Mouse (Mus musculus) E14TG2a.4 (cell line): ENCODE data around the gene Lrsam1.
A peak's percentile ranks its signal among the peaks of the same experiment; 100 is the strongest.
"Not testable (repeated sequence)": the region's sequence is repeated elsewhere in the genome, so short reads cannot be mapped to it uniquely, and the experiment has no call there.

ENCODE experiments used
- H3K27me3 ChIP-seq: 2 replicates; pipeline ENCODE4 v1.6.1; 2014; ENCODE audit warnings: low read length, control low read depth; ENCODE audit not compliant: insufficient read depth
- H3K36me3 ChIP-seq: 2 replicates; pipeline ENCODE4 v1.6.1; 2014; ENCODE audit warnings: low read length, control low read depth; ENCODE audit not compliant: insufficient read depth
- H3K4me1 ChIP-seq: replicated peaks from 2 replicates; pipeline ENCODE4 v1.6.1; 2014; ENCODE audit warnings: low read depth, low read length, control low read depth
- H3K4me3 ChIP-seq: replicated peaks from 2 replicates; pipeline ENCODE4 v1.5.1; 2014; ENCODE audit warnings: mild to moderate bottlenecking, low read length
- H3K9me3 ChIP-seq: 2 replicates; pipeline ENCODE4 v1.6.1; 2014; ENCODE audit warnings: low read length, control low read depth
- CTCF ChIP-seq: conservative IDR thresholded peaks from 2 replicates; pipeline ENCODE4 v1.5.1; 2014; ENCODE audit warnings: low read length
- NANOG ChIP-seq: IDR thresholded peaks from 2 replicates; pipeline ENCODE4 v1.6.1; 2014; ENCODE audit warnings: borderline replicate concordance, low read length, mixed read lengths
- POU5F1 ChIP-seq: IDR thresholded peaks from 2 replicates; pipeline ENCODE4 v1.6.1; 2014; ENCODE audit warnings: low read length, borderline replicate concordance

The Lrsam1 gene

DNA sequence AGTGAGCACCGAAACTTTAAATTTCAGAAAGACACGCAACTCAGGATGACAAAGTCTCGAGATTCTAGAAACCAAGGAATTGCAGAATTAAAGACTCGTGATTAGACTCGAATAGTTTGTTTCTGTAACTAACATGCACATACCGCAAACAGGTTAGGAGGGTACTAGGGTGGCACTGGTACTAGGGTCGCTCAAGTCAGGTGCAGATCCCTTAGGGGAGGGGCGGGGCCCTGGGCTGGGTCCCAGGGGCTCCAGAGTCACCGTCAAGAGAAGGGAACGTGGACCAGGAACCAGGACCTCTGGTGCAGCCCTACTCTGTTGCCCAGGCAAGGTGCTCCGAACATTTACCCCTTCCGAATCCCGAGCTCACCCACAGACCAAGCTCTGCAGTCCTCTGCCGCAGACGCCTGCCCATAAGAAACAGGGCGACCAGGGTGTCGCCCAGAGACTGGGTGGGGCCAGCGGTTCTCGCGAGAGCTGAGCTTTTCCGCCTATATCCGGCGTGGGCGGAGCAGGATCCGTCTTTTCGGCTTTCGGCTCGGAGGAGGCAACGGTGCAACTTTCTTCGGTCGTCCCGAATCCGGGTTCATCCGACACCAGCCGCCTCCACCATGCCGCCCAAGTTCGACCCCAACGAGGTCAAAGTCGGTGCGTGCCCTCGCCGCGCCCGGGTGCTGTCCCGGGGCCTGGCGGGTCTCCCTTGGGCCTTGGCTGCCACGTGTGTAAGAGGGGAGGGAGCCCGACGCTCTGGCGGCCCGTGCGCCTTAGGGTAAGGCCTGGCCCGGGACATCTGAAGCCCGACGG lies at the start of gene Lrsam1, which contains the start of gene Rpl12:
Lrsam1 (minus strand) TSS at position 423 of the 804 bp plus-strand sequence.
Rpl12 (plus strand) TSS at position 368 of the 804 bp plus-strand sequence.
- no peaks in the 10 kb centered on the region for H3K27me3 ChIP-seq
- peaks cover 64% of the 10 kb centered on the region for H3K36me3 ChIP-seq
- TF ChIP-seq POU5F1: no peak
- peaks cover 54% of the 10 kb centered on the region for H3K4me1 ChIP-seq
- H3K9me3 ChIP-seq: no peaks in the 10 kb centered on the region
- H3K4me3 ChIP-seq: peak within 1 kb of the TSS; percentile 100

- H3K36me3 ChIP-seq: peaks cover 14% of the 10 kb centered on the region; the same call in 1 of the 2 replicates
- TF ChIP-seq CTCF: peak; percentile 37
- not testable (repeated sequence) for H3K4me3 ChIP-seq, H3K9me3 ChIP-seq, H3K27me3 ChIP-seq
- H3K4me1 ChIP-seq: peaks cover 15% of the 10 kb centered on the region
Measured at GRCm38 (mm10) chr2:33009055-33009454, 47.6 kb upstream of the Lrsam1 start.

DNA sequence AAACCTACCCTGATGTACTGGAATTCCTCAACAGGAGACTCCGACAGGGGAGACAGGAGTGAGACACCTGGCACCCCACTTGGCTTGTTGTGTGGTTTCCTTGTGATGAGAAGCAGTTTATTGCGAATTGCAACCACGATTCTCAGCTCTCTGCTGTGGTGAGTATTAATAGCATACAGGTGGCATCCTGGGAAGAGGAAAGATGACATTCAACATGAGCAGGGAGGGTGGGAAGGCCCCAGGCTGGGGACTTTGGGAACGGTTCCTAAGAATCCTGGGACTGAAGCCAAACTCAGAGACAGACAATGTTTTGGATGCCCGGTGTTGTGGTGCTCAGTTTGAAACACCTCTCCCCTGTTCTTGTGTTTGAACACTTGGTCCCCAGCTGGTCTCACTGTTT lies 43.6 kb upstream of the Lrsam1 start:
- H3K27me3 ChIP-seq: no peaks in the 10 kb centered on the region
- no peaks in the 10 kb centered on the region for H3K9me3 ChIP-seq
- H3K4me1 ChIP-seq: peaks cover 15% of the 10 kb centered on the region
- no peak for TF ChIP-seq NANOG
- no peak for TF ChIP-seq POU5F1
- no peak for TF ChIP-seq CTCF
- peaks cover 32% of the 10 kb centered on the region for H3K36me3 ChIP-seq
- H3K4me3 ChIP-seq: no peak overlapping the region

GRCm38 (mm10) chr2:33002144-33002543 lies 40.7 kb upstream of the Lrsam1 start:
- TF ChIP-seq POU5F1 (no peak), CTCF (no peak), NANOG (no peak)
- peaks cover 32% of the 10 kb centered on the region for H3K36me3 ChIP-seq
- H3K27me3 ChIP-seq: no peaks in the 10 kb centered on the region
- no peak overlapping the region for H3K4me3 ChIP-seq
- H3K4me1 ChIP-seq: peaks cover 9% of the 10 kb centered on the region
- H3K9me3 ChIP-seq: no peaks in the 10 kb centered on the region

GRCm38 (mm10) chr2:32999752-33000151 lies 38.3 kb upstream of the Lrsam1 start:
- Histone ChIP-seq H3K9me3 (no peaks in the 10 kb centered on the region), H3K4me1 (peaks cover 8% of the 10 kb centered on the region)

DNA sequence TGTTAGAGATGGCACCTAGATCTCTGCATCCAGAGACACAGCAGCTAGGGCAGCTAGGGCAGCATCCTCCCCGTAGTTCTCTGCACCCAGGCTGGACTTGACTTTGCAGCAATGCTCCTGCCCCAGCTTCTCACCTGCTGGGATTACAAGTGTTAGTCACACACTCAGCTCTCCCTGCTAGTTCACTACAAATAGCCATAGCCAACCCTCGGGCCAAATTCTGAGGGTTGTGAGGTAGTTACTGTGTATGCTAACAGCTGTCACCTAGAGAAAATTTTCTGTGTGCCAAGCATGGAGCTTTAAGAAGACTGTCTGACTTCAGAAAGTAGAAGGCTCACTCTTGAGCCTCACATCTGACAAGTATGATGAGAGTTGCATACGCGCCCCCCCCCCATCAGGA lies 36.4 kb upstream of the Lrsam1 start:
- Histone ChIP-seq H3K36me3 (peaks cover 7% of the 10 kb centered on the region), H3K9me3 (no peaks in the 10 kb centered on the region), H3K4me3 (no peak overlapping the region), H3K27me3 (no peaks in the 10 kb centered on the region), H3K4me1 (peaks cover 8% of the 10 kb centered on the region)
- TF ChIP-seq CTCF (no peak), POU5F1 (no peak), NANOG (no peak)

More at GRCm38 (mm10) chr2:32999752-33000151, 38.3 kb upstream of the Lrsam1 start:
- no peaks in the 10 kb centered on the region for H3K27me3 ChIP-seq
- H3K36me3 ChIP-seq: peaks cover 26% of the 10 kb centered on the region
- TF ChIP-seq CTCF: no peak
- TF ChIP-seq NANOG: no peak
- no peak overlapping the region for H3K4me3 ChIP-seq

- Histone ChIP-seq H3K9me3 (no peaks in the 10 kb centered on the region), H3K36me3 (no peaks in the 10 kb centered on the region), H3K4me1 (peaks cover 8% of the 10 kb centered on the region), H3K4me3 (no peak overlapping the region), H3K27me3 (no peaks in the 10 kb centered on the region)
- TF ChIP-seq NANOG: no peak
- TF ChIP-seq CTCF: no peak
- TF ChIP-seq POU5F1: no peak
Measured at GRCm38 (mm10) chr2:32997081-32997480, 35.7 kb upstream of the Lrsam1 start.

DNA sequence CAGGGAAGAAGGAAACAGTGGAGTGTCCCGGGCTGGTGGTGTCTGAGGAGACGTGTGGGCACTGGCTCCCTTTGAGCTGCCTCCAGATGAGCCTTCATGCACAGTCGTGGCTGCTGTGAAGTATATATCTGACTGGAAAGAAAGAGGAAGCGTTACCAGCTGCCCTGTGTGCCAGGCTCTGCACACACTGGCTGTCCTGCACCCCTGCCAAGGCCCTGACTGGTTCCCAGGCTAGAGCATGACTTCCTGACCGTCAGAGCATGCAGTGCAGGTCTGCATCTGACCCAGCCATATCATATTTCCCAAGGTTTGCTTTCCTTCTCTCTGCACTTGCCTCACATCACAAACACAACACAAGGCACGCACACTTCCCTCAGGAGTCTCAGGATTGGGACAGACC lies 30.7 kb upstream of the Lrsam1 start:
- Histone ChIP-seq H3K9me3 (no peaks in the 10 kb centered on the region), H3K4me1 (peaks cover 24% of the 10 kb centered on the region), H3K36me3 (0 out of 2 replicates have a peak, but pooled peaks cover 5% of the 10 kb centered on the region), H3K27me3 (no peaks in the 10 kb centered on the region), H3K4me3 (no peak overlapping the region)
- TF ChIP-seq CTCF (no peak), POU5F1 (no peak), NANOG (no peak)

- Histone ChIP-seq H3K4me3 (no peak overlapping the region), H3K9me3 (no peaks in the 10 kb centered on the region), H3K4me1 (peaks cover 39% of the 10 kb centered on the region), H3K36me3 (0 out of 2 replicates have a peak, but pooled peaks cover 5% of the 10 kb centered on the region), H3K27me3 (no peaks in the 10 kb centered on the region)
- TF ChIP-seq CTCF: peak; percentile 53
- no peak for TF ChIP-seq NANOG
- TF ChIP-seq POU5F1: no peak
Measured at GRCm38 (mm10) chr2:32990167-32990832, 28.9 kb upstream of the Lrsam1 start.
